In genomic region chr12:36326101-36326521, GRCm38 (mm10) we compare ENCODE assay signal across 17 mouse cellular contexts. TPM values are rescaled to one million over a fixed set of nuclear protein-coding genes. Genes with fewer than 3 reads are reported as not detected.
"Had no signal": no experiment of that assay in that cellular context is flagged by ENCODE, and none has a peak within 500 bp of the region (broad histone marks: within the 10 kb centered on the region; RNA-seq: fewer than 3 reads in every experiment).

No protein-coding gene starts in this region.

- ATAC-seq: lung, postnatal 0 days; midbrain, embryonic 13.5 days had no signal

- H3K4me1 ChIP-seq: limb, embryonic 12.5 days; midbrain, embryonic 13.5 days; neural tube, embryonic 12.5 days had no signal

- DNase-seq: kidney, adult 11 months; kidney, postnatal 10 days; kidney, postnatal 4 days; lung, adult 2 months; lung, postnatal 4 days; right cerebral cortex, postnatal 14 days; thymus, adult 18-20 months; thymus, postnatal 14 days had no signal

- H3K27ac ChIP-seq: layer of hippocampus, adult 2 months; limb, embryonic 12.5 days; liver, embryonic 14.5 days; midbrain, embryonic 13.5 days; neural tube, embryonic 12.5 days had no signal

- H3K9ac ChIP-seq: limb, embryonic 12.5 days; liver, embryonic 14.5 days; midbrain, embryonic 13.5 days; neural tube, embryonic 12.5 days had no signal

- H3K36me3 ChIP-seq: limb, embryonic 12.5 days; midbrain, embryonic 13.5 days; neural tube, embryonic 12.5 days had no signal

- H3K9me3 ChIP-seq: limb, embryonic 12.5 days; midbrain, embryonic 13.5 days; neural tube, embryonic 12.5 days had no signal

- H3K4me3 ChIP-seq: layer of hippocampus, adult 2 months; limb, embryonic 12.5 days; midbrain, embryonic 13.5 days; neural tube, embryonic 12.5 days had no signal

- H3K27me3 ChIP-seq: limb, embryonic 12.5 days; midbrain, embryonic 13.5 days; neural tube, embryonic 12.5 days had no signal

- H3K4me2 ChIP-seq: limb, embryonic 12.5 days; midbrain, embryonic 13.5 days; neural tube, embryonic 12.5 days had no signal

RNA-seq across cellular contexts. Expression of gene Sostdc1, which starts 12.2 kb away (rescaled TPM):
- total RNA-seq: liver, adult 2 months; megakaryocyte-erythroid progenitor cell, adult 5-6 weeks; monocyte, adult 5-6 weeks had no signal
- polyA plus RNA-seq: liver, adult 2 months had no signal

RNA-seq across cellular contexts. Expression of gene Ispd, which starts 55.1 kb away (rescaled TPM):
- total RNA-seq: monocyte, adult 5-6 weeks had no signal

RNA-seq across cellular contexts. Expression of gene D630036H23Rik, which starts 55.9 kb away (rescaled TPM):
- total RNA-seq: megakaryocyte-erythroid progenitor cell, adult 5-6 weeks; monocyte, adult 5-6 weeks had no signal
